Mouse (Mus musculus): Measurements from ENCODE around the gene Slc4a1.

DNA sequence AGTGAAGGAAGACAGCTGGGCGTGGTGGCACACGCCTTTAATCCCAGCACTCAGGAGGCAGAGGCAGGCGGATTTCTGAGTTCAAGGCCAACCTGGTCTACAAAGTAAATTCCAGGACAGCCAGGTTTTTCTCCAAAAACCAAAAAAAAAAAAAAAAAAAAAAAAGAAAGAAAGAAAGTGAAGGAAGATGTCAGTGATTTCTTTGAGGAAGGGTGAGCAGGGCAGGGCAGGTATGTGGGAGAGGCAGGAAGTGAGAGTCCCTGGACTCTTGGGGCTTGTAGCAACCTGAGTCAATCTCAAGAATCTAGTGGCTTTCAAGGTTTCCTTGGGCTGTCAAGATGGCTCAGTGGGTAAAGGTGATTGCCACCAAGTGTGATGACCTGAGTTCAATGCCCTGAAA lies 21.5 kb downstream of the Slc4a1 start:
- TF ChIP-seq POLR2A (IDR thresholded peaks at IDR 0.05; ENCODE audit: borderline replicate concordance, extremely low read depth, insufficient read depth, insufficient read length, poor library complexity, severe bottlenecking) (no peak), CTCF (IDR thresholded peaks at IDR 0.05; ENCODE audit: borderline replicate concordance, extremely low read depth, insufficient read depth, insufficient read length) (no peak)

Data from brain, embryonic 14.5 days (tissue).